ENCODE assay signal across 16 mouse cellular contexts in genomic region chr5:33239111-33239714, GRCm38 (mm10). TPM values are rescaled to one million over a fixed set of nuclear protein-coding genes. Genes with fewer than 3 reads are reported as not detected.
A peak's percentile ranks its signal among the peaks of the same experiment; 100 is the strongest.
DNase-seq lines count a peak whose midpoint lies in the region; ATAC-seq lines count a peak whose summit lies in the region.
"Had no signal": no experiment of that assay in that cellular context is flagged by ENCODE, and none has a peak within 500 bp of the region (broad histone marks: within the 10 kb centered on the region; RNA-seq: fewer than 3 reads in every experiment).

No protein-coding gene starts in this region.

- no peak for ATAC-seq in forebrain, embryonic 12.5 days (ENCODE audit: low FRiP score)
- ATAC-seq in heart, embryonic 16.5 days (replicated peaks; ENCODE audit: extremely low read depth, insufficient read depth, low FRiP score) = no peak
- ATAC-seq in embryonic facial prominence, embryonic 14.5 days (ENCODE audit: low read depth) = peak; percentile 26; the same call in 1 of the 2 replicates
- no peak for ATAC-seq in neural tube, embryonic 15.5 days (ENCODE audit: low FRiP score)
- ATAC-seq in granulocyte monocyte progenitor cell, adult 5-6 weeks (replicated peaks; ENCODE audit: poor library complexity, severe bottlenecking) = no peak
- ATAC-seq: midbrain, embryonic 13.5 days had no signal

- H3K4me3 ChIP-seq in forebrain, embryonic 10.5 days = no peak overlapping the region
- H3K4me3 ChIP-seq in forebrain, embryonic 12.5 days (replicated peaks) = no peak overlapping the region
- H3K4me3 ChIP-seq in heart, embryonic 16.5 days (ENCODE audit: low read length) = no peak overlapping the region
- H3K4me3 ChIP-seq in embryonic facial prominence, embryonic 14.5 days (ENCODE audit: low read depth, low read length) = no peak overlapping the region
- no peak overlapping the region for H3K4me3 ChIP-seq in neural tube, embryonic 15.5 days (replicated peaks)
- H3K4me3 ChIP-seq: midbrain, embryonic 13.5 days had no signal

- whole genome bisulfite sequencing in forebrain, embryonic 10.5 days = 91% methylated on average over 3 of the region's 3 CpGs
- 88% methylated on average over 3 of the region's 3 CpGs for WGBS in forebrain, embryonic 12.5 days
- WGBS in heart, embryonic 16.5 days = 64% methylated on average over 3 of the region's 3 CpGs
- 73% methylated on average over 3 of the region's 3 CpGs for WGBS in embryonic facial prominence, embryonic 14.5 days
- WGBS in neural tube, embryonic 15.5 days = 81% methylated on average over 3 of the region's 3 CpGs

- peaks cover 32% of the 10 kb centered on the region for H3K36me3 ChIP-seq in forebrain, embryonic 10.5 days (replicated peaks)
- H3K36me3 ChIP-seq in forebrain, embryonic 12.5 days (replicated peaks) = peaks cover 21% of the 10 kb centered on the region
- peaks cover 3% of the 10 kb centered on the region; the same call in 1 of the 2 replicates for H3K36me3 ChIP-seq in heart, embryonic 16.5 days (ENCODE audit: control insufficient read depth, insufficient read depth)
- no peaks in the 10 kb centered on the region for H3K36me3 ChIP-seq in embryonic facial prominence, embryonic 14.5 days (ENCODE audit: control insufficient read depth, insufficient read depth, low read length)
- H3K36me3 ChIP-seq in neural tube, embryonic 15.5 days = peaks cover 20% of the 10 kb centered on the region

- H3K4me1 ChIP-seq in forebrain, embryonic 10.5 days = peaks cover 34% of the 10 kb centered on the region
- H3K4me1 ChIP-seq in forebrain, embryonic 12.5 days = no peaks in the 10 kb centered on the region
- H3K4me1 ChIP-seq in heart, embryonic 16.5 days (ENCODE audit: control insufficient read depth, insufficient read depth, low read length) = peaks cover 30% of the 10 kb centered on the region
- peaks cover 15% of the 10 kb centered on the region; the same call in 1 of the 2 replicates for H3K4me1 ChIP-seq in embryonic facial prominence, embryonic 14.5 days (ENCODE audit: control insufficient read depth, insufficient read depth, low read length)
- no peaks in the 10 kb centered on the region for H3K4me1 ChIP-seq in neural tube, embryonic 15.5 days

- no peaks in the 10 kb centered on the region for H3K9me3 ChIP-seq in forebrain, embryonic 10.5 days
- no peaks in the 10 kb centered on the region for H3K9me3 ChIP-seq in forebrain, embryonic 12.5 days
- no peaks in the 10 kb centered on the region for H3K9me3 ChIP-seq in heart, embryonic 16.5 days (replicated peaks; ENCODE audit: control insufficient read depth, low read length)
- no peaks in the 10 kb centered on the region for H3K9me3 ChIP-seq in embryonic facial prominence, embryonic 14.5 days (ENCODE audit: control insufficient read depth, low read length)
- no peaks in the 10 kb centered on the region for H3K9me3 ChIP-seq in neural tube, embryonic 15.5 days (replicated peaks)
- H3K9me3 ChIP-seq: midbrain, embryonic 13.5 days had no signal

- no peak for DNase-seq in forebrain, embryonic 10.5 days (ENCODE audit: extremely low spot score, low spot score)
- DNase-seq in heart, postnatal 14 days = no peak
- no peak for DNase-seq in embryonic facial prominence, embryonic 14.5 days (ENCODE audit: low spot score)
- no peak for DNase-seq in adrenal gland, adult 18-20 months (ENCODE audit: low spot score in 2 of 2)
- DNase-seq: adrenal gland, postnatal 25 days; B cell, adult 2 months; cerebellum, postnatal 25 days; kidney, adult 11 months; layer of hippocampus, postnatal 36 days; lung, adult 18-20 months; lung, postnatal 4 days had no signal

- no peak overlapping the region for H3K9ac ChIP-seq in forebrain, embryonic 12.5 days
- H3K9ac ChIP-seq in heart, embryonic 16.5 days (ENCODE audit: low read length) = no peak overlapping the region
- no peak overlapping the region for H3K9ac ChIP-seq in embryonic facial prominence, embryonic 14.5 days (ENCODE audit: low read depth, low read length)
- H3K9ac ChIP-seq in neural tube, embryonic 15.5 days (replicated peaks) = no peak overlapping the region
- H3K9ac ChIP-seq: midbrain, embryonic 13.5 days had no signal

- intact Hi-C loops in heart, postnatal 14 days (cut with DNase I) = no loop called here

- no peaks in the 10 kb centered on the region for H3K27me3 ChIP-seq in forebrain, embryonic 10.5 days (ENCODE audit: poor library complexity, severe bottlenecking)
- H3K27me3 ChIP-seq in forebrain, embryonic 12.5 days = no peaks in the 10 kb centered on the region
- H3K27me3 ChIP-seq in heart, embryonic 16.5 days (ENCODE audit: control insufficient read depth, insufficient read depth, low read length) = no peaks in the 10 kb centered on the region
- no peaks in the 10 kb centered on the region for H3K27me3 ChIP-seq in embryonic facial prominence, embryonic 14.5 days (replicated peaks; ENCODE audit: control insufficient read depth, insufficient read depth, low read length)
- H3K27me3 ChIP-seq in neural tube, embryonic 15.5 days (replicated peaks) = no peaks in the 10 kb centered on the region
- H3K27me3 ChIP-seq: midbrain, embryonic 13.5 days had no signal

- peak overlapping the region; percentile 2; the same call in 1 of the 2 replicates for H3K27ac ChIP-seq in forebrain, embryonic 10.5 days
- H3K27ac ChIP-seq in forebrain, embryonic 12.5 days = no peak overlapping the region
- H3K27ac ChIP-seq in heart, embryonic 16.5 days (ENCODE audit: low read length) = peak overlapping the region; percentile 42
- peak overlapping the region; percentile 55 for H3K27ac ChIP-seq in embryonic facial prominence, embryonic 14.5 days (replicated peaks; ENCODE audit: low read depth, low read length)
- H3K27ac ChIP-seq in neural tube, embryonic 15.5 days (replicated peaks) = peak overlapping the region; percentile 33; the same call in 1 of the 2 replicates

- no peak overlapping the region for H3K4me2 ChIP-seq in forebrain, embryonic 12.5 days
- no peak overlapping the region for H3K4me2 ChIP-seq in heart, embryonic 16.5 days (ENCODE audit: low read depth, low read length)
- H3K4me2 ChIP-seq in embryonic facial prominence, embryonic 14.5 days (ENCODE audit: low read depth, low read length) = no peak overlapping the region
- no peak overlapping the region for H3K4me2 ChIP-seq in neural tube, embryonic 15.5 days
- H3K4me2 ChIP-seq: midbrain, embryonic 13.5 days had no signal

RNA-seq across cellular contexts. Expression of gene Spon2, which starts 21.0 kb away (rescaled TPM):
- 2.6 and 3.6 TPM in 2 replicates for polyA plus RNA-seq in forebrain, embryonic 10.5 days (2016; fragmentation: Nextera tagmentation; extraction: Ambion mirVana)
- 0.67 and 2.0 TPM in 2 replicates for polyA plus RNA-seq in forebrain, embryonic 12.5 days (2016; fragmentation: Nextera tagmentation; extraction: Ambion mirVana)
- 67.2 and 71.5 TPM in 2 replicates for polyA plus RNA-seq in heart, embryonic 16.5 days (2015; fragmentation: Nextera tagmentation; extraction: Ambion mirVana)
- total RNA-seq in heart, postnatal 14 days (2021) = 10 to 100 TPM in 1 of 2 experiments, 1 to 10 TPM in 1; 6.4 to 10.7 TPM
- polyA plus RNA-seq in embryonic facial prominence, embryonic 14.5 days (2014; fragmentation: Nextera tagmentation; extraction: Ambion mirVana) = 21.7 and 27.1 TPM in 2 replicates
- polyA plus RNA-seq in neural tube, embryonic 15.5 days (2015; fragmentation: Nextera tagmentation; extraction: Ambion mirVana) = 2.8 and 6.7 TPM in 2 replicates
- 1 to 10 TPM in 1 of 2 experiments, under 1 TPM in 1; 0.73 to 1.0 TPM for total RNA-seq in adrenal gland, adult 18-20 months (2021)
- not detected in 2 replicates for total RNA-seq in granulocyte monocyte progenitor cell, adult 5-6 weeks (2014; fragmentation: Nextera tagmentation)
- not detected in 2 replicates for total RNA-seq in granulocyte monocyte progenitor cell, adult 5-6 weeks (2017)

RNA-seq across cellular contexts. Expression of gene Ctbp1, which starts 35.6 kb away (rescaled TPM):
- polyA plus RNA-seq in forebrain, embryonic 10.5 days (2016; fragmentation: Nextera tagmentation; extraction: Ambion mirVana) = 454 and 466 TPM in 2 replicates
- polyA plus RNA-seq in forebrain, embryonic 12.5 days (2016; fragmentation: Nextera tagmentation; extraction: Ambion mirVana) = 545 and 552 TPM in 2 replicates
- 228 and 234 TPM in 2 replicates for polyA plus RNA-seq in heart, embryonic 16.5 days (2015; fragmentation: Nextera tagmentation; extraction: Ambion mirVana)
- total RNA-seq in heart, postnatal 14 days (2021) = 100 to 1,000 TPM; 202 to 211 TPM
- polyA plus RNA-seq in embryonic facial prominence, embryonic 14.5 days (2014; fragmentation: Nextera tagmentation; extraction: Ambion mirVana) = 290 and 337 TPM in 2 replicates
- 426 and 445 TPM in 2 replicates for polyA plus RNA-seq in neural tube, embryonic 15.5 days (2015; fragmentation: Nextera tagmentation; extraction: Ambion mirVana)
- total RNA-seq in adrenal gland, adult 18-20 months (2021) = 100 to 1,000 TPM; 214 to 234 TPM
- total RNA-seq in granulocyte monocyte progenitor cell, adult 5-6 weeks (2014; fragmentation: Nextera tagmentation) = 97.5 and 121 TPM in 2 replicates
- total RNA-seq in granulocyte monocyte progenitor cell, adult 5-6 weeks (2017) = 95.4 and 119 TPM in 2 replicates
